Mouse (Mus musculus): ENCODE measurements around the gene Wwtr1.

DNA sequence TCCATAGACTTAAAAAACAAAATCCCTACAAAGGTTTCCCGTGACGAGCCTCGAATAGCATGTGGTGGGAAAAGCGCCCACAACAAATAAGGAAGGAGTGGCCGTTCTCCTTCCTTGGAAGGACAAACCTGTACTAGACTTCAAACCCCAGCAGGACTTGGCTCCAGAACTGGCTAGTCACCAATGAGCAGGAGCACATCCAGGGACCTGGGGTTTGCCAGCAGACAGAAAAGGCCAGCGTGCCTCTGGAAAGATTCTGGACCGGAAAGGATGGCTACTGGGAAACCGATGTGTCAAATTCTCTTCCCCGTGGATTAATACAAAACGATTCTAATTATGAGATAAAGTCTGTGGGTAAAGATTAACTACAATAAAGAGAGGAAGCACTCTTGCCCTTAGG lies 69.7 kb downstream of the Wwtr1 start:
- TF ChIP-seq POLR2A (IDR thresholded peaks at IDR 0.05; ENCODE audit: insufficient read depth, low read depth, low read length): no peak
- no peak for TF ChIP-seq CTCF (IDR thresholded peaks at IDR 0.05; ENCODE audit: insufficient read depth, low read depth, low read length)
